Mouse (Mus musculus) bone marrow, adult 2 months (tissue): ENCODE results near the gene Gbp7. TPM values are rescaled to one million over a fixed set of nuclear protein-coding genes. Genes with fewer than 3 reads are reported as not detected.
"Not testable (repeated sequence)": the region's sequence is repeated elsewhere in the genome, so short reads cannot be mapped to it uniquely, and the experiment has no call there.

Experiments used
- H3K27ac ChIP-seq: fragments of 200-500 bp; 2 replicates; pipeline ENCODE4 v1.5.1; 2012; ENCODE audit warnings: low read depth, mild to moderate bottlenecking, control low read depth, inconsistent platforms, low read length; ENCODE audit not compliant: control insufficient read depth, poor library complexity, insufficient read depth
- H3K4me1 ChIP-seq: fragments of 200-500 bp; 2 replicates; pipeline ENCODE4 v1.6.1; 2011; ENCODE audit warnings: low read length; ENCODE audit not compliant: control insufficient read depth, insufficient read depth
- H3K4me3 ChIP-seq: fragments of 200-500 bp; replicated peaks from 2 replicates; pipeline ENCODE3; 2011; ENCODE audit warnings: mild to moderate bottlenecking, low read depth, low read length, control low read depth; ENCODE audit not compliant: control insufficient read depth
- CTCF ChIP-seq: fragments of 200-500 bp; IDR thresholded peaks from 2 replicates; pipeline ENCODE4 v1.5.1; 2011; ENCODE audit warnings: low read length, control low read depth; ENCODE audit not compliant: control insufficient read depth, insufficient read depth
- POLR2A ChIP-seq: fragments of 200-500 bp; IDR thresholded peaks from 2 replicates; pipeline ENCODE4 v1.6.1; 2011; ENCODE audit warnings: low read depth, mild to moderate bottlenecking, control low read depth, low read length, borderline replicate concordance; ENCODE audit not compliant: control insufficient read depth
- WGBS: fragments of 180-500 bp; shearing (Covaris S2); methylation state at CpG from one replicate; pipeline ENCODE4 v1.1.7; 2018; 5-methylcytosine and 5-hydroxymethylcytosine counted together
- polyA plus RNA-seq: library from polyadenylated mRNA; stranded (reverse); fragments of >200 nt; gene quantifications from 2 replicates; pipeline ENCODE4 v1.2.4, GENCODE M21; 2011; ENCODE audit warnings: low replicate concordance; ENCODE audit not compliant: missing spikeins, insufficient read depth, insufficient read length

The Gbp7 gene
- polyA plus RNA-seq, 1 experiment, result 6.8 TPM

DNA sequence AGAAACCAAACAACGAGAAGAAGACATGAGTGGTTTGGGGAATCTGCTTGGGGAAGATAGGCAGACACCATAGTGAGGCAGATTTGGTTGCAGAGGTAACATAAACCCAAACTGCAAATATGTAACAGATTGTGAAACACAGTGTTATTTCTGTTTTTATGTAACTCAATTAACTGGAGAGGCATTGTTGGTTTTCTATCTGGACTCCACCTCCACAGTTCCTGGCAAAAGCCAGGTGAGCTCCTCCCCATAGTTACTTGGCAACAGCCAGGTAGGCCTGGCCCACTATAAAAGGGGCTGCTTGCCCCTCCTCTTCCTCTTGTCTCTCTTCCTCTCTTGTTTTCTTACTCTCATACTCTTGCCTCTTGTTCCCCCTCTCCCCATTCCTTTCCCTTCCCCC is 24.5 kb downstream of the Gbp7 start:
- Histone ChIP-seq H3K27ac (no peak overlapping the region), H3K4me3 (no peak overlapping the region), H3K4me1 (no peaks in the 10 kb centered on the region; the same call in 1 of the 2 replicates)
- no peak for TF ChIP-seq CTCF
- TF ChIP-seq POLR2A, result no peak
- WGBS, result 49% methylated on average over 1 of the region's 1 CpGs

DNA sequence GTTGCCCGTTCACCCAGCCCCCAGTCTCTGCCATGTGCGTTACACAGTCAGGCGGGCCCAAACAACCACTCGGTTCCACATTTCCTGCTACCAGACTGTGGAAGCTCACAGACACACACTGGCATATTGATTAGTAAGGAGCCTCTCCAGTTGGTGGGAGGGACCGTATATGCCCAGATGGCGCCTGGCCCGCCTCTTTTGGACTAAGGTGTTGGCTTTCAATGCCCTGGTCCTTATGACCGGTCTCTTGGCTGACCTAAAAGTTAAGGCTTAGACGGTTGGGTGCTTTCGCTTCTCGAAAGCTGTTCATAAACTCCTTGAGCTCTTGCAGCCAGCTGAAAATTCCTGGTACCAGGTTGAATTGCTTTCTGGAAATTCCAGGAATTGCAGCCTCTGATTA is 25.5 kb downstream of the Gbp7 start:
- 80% methylated on average over 11 of the region's 11 CpGs for WGBS
- no peak overlapping the region for H3K27ac ChIP-seq
- no peak overlapping the region for H3K4me3 ChIP-seq
- TF ChIP-seq POLR2A, result no peak
- no peak for TF ChIP-seq CTCF
- H3K4me1 ChIP-seq, result no peaks in the 10 kb centered on the region; the same call in 1 of the 2 replicates

DNA sequence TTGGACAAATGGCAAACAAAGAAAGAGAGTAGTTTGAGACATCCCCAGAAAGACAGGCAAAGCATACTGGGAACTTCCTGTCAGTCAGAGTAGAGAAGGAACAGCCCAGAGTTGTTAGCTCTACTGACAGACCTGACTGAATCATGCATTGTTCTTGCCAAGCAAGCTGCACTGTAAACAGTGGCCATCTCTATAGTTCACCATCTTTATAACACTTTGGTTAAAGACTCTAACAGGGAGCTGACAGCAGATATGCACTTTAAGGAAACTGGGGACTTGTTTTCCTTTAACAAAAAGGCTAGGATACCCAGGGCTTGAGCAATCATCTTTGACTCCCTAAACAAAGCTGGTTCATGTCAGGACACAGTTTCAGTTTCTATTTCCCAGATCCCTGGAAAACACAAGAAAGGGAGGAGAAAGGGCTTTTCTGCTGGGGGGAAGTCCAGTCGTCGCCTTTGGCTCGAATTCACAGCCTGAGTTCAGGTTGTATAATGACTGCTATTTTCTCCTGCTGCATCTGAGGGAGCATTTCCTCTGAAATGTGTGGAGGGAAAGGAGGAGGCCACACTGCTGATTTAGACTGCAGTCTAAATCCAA is 29.6 kb downstream of the Gbp7 start, which contains the start of gene Gbp3:
Gbp3 (plus strand) TSS at position 395 of the 597 bp plus-strand sequence.
- Histone ChIP-seq H3K4me1 (peaks cover 1% of the 10 kb centered on the region; the same call in 1 of the 2 replicates), H3K4me3 (peak within 1 kb of the TSS; percentile 69), H3K27ac (peak within 1 kb of the TSS; percentile 53)
- 4% methylated on average over 3 of the region's 3 CpGs for WGBS
- TF ChIP-seq POLR2A (no peak), CTCF (no peak)

DNA sequence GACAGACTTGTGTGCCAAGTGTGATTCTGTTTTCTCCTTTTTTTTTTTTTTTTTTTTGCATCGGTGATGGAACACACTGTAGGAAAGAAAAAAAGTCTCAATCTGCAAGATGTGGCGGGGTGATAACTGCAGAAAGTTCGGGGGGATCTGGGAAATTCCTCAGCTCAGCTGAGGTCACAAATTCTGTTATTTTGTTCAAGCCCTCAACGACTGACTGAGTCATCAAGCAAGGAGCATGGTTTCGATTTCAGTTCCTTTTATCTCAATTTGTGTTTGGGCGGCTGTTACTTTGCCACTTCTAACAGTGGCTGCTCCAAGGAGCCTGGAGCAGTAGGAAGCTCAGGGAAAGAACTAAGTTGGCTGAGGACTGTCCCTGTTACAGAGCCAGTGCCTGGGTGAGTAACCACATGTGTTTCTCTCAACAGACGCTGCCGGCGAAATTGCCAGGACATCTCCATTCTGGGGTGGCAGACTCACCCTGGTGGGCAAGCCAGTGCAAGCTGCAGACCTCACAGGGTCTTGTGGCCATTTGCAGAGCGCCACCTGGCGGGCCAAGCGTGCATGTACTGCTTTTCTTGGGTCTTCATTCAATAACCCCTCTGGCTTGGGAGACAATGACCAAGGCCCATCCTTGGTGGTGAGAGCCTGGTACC is 30.3 kb downstream of the Gbp7 start:
- Histone ChIP-seq H3K4me1 (peaks cover 1% of the 10 kb centered on the region; the same call in 1 of the 2 replicates), H3K27ac (peak overlapping the region; percentile 53), H3K4me3 (peak overlapping the region; percentile 69)
- whole genome bisulfite sequencing, result under 1% methylated on average over 12 of the region's 12 CpGs
- TF ChIP-seq POLR2A, result peak; percentile 34; the same call in 1 of the 2 replicates
- TF ChIP-seq CTCF, result peak; percentile 98

DNA sequence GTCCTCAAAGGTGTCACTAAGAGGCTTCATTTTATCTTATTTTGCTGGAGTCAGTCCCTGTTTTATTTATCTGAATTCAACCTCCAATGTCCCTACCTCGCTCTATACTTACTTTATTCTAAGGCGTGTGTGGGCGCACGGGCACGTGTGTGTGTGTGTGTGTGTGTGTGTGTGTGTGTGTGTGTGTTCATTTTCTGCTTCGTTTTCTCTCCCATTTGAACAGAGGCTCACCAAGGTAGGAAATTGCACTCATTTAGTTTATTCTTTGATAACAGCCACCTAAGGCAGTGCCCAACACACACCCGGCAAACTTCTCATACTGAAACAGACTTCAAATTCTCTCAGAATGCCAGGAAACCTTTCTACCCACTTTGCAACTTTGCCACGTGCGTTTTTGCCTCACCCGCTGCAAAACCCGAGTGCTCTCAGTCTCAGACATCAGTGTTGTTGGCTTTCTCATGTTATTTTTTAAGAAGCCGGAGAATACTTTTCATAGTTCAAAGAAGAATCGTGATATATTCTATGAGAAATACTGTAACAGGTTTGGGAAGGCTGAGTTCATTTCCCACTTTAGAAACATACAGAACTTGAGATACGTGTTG is 31.0 kb downstream of the Gbp7 start:
- 39% methylated on average over 14 of the region's 14 CpGs for WGBS
- no peak overlapping the region for H3K27ac ChIP-seq
- TF ChIP-seq POLR2A (no peak), CTCF (no peak)
- peaks cover 1% of the 10 kb centered on the region; the same call in 1 of the 2 replicates for H3K4me1 ChIP-seq
- H3K4me3 ChIP-seq, result no peak overlapping the region

DNA sequence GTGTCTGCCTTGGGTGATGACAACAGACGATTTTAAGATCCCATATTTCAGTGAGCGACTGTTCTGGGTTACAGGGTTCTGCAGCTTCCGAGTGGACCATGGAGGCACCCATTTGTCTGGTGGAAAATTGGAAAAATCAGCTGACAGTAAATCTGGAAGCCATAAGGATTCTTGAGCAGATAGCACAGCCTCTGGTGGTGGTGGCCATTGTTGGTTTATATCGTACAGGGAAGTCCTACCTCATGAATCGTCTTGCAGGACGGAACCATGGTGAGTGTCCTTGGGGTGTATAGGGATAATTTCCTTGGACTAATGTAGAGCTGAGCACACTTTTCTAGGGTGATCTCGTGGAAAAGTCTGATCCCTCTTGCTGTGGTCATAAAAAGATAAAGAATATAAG is 31.5 kb downstream of the Gbp7 start:
- TF ChIP-seq POLR2A, result no peak
- TF ChIP-seq CTCF, result no peak
- no peak overlapping the region for H3K27ac ChIP-seq
- 41% methylated on average over 7 of the region's 7 CpGs for WGBS
- peaks cover 1% of the 10 kb centered on the region; the same call in 1 of the 2 replicates for H3K4me1 ChIP-seq
- peak overlapping the region; percentile 20 for H3K4me3 ChIP-seq

DNA sequence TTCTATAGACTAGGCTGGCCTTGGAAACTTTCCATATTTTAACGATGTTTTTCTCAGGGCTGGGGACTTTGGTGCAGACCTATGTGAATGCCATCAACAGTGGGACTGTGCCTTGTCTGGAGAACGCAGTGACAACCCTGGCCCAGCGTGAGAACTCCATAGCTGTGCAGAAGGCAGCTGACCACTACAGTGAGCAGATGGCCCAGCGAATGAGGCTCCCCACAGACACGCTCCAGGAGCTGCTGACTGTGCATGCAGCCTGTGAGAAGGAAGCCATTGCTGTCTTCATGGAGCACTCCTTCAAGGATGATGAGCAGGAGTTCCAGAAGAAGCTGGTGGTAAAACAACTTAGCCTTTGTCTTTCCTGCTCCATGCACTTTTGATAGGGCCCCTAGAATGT is 37.3 kb downstream of the Gbp7 start:
- 87% methylated on average over 5 of the region's 5 CpGs for WGBS
- H3K27ac ChIP-seq, H3K4me3 ChIP-seq, H3K4me1 ChIP-seq: not testable (repeated sequence)

DNA sequence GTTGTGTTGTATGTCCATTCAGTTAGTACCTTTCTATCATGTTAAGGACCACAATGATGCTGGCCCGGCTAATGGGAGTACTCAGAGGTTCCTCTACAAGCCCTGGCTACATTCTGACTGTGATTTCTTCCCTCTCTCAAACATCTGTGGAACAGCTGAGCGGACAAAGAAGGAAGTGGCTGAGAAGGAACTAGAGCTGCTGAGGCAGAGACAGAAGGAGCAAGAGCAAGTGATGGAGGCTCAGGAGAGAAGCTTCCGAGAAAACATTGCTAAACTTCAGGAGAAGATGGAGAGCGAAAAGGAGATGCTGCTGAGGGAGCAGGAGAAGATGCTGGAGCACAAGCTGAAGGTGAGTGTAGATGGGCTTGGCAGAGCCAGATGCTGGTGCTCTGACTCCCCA is 40.6 kb downstream of the Gbp7 start:
- no peaks in the 10 kb centered on the region for H3K4me1 ChIP-seq
- 65% methylated on average over 4 of the region's 4 CpGs for WGBS
- no peak overlapping the region for H3K4me3 ChIP-seq
- H3K27ac ChIP-seq, result no peak overlapping the region
- TF ChIP-seq POLR2A (no peak), CTCF (no peak)

DNA sequence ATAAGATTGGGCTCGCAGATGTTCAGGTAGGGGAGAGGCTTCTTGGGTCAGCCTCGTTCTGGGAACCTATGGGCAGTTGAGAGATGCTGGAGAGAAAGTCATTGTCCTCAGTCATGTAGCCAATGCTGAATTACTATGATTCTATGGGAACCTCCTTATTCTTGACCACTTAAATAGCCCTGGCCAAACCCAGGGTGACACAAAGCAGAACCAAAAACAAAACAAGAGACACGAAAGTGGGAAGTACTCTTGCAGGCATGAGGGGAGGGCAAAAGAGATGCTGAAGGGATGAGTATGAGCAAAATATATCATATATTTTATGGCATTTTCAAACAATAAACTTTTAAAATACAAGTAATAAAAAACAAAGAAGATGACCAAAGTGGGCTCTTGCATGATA is 47.0 kb downstream of the Gbp7 start:
- TF ChIP-seq POLR2A (no peak), CTCF (no peak)
- H3K4me3 ChIP-seq, result no peak overlapping the region
- H3K27ac ChIP-seq, result no peak overlapping the region
- H3K4me1 ChIP-seq, result no peaks in the 10 kb centered on the region
- 58% methylated on average over 3 of the region's 3 CpGs for WGBS
